8 mouse cellular contexts compared by ENCODE assay signal in genomic region chr9:122902717-122903535, GRCm38 (mm10). TPM values are rescaled to one million over a fixed set of nuclear protein-coding genes. Genes with fewer than 3 reads are reported as not detected.
A peak's percentile ranks its signal among the peaks of the same experiment; 100 is the strongest.
DNase-seq lines count a peak whose midpoint lies in the region; ATAC-seq and TF ChIP-seq lines count a peak whose summit lies in the region.

No protein-coding gene starts in this region.

- WGBS in forebrain, embryonic 15.5 days: 12% methylated on average over 32 of the region's 32 CpGs
- WGBS in heart, postnatal 0 days: 14% methylated on average over 32 of the region's 32 CpGs
- WGBS in liver, postnatal 0 days (ENCODE audit: insufficient replicate concordance): 20% methylated on average over 32 of the region's 32 CpGs
- WGBS in neural tube, embryonic 15.5 days: 13% methylated on average over 32 of the region's 32 CpGs

- ATAC-seq in forebrain, embryonic 15.5 days (replicated peaks): peak; percentile 97
- peak; percentile 94 for ATAC-seq in heart, postnatal 0 days (ENCODE audit: insufficient read depth, low read depth)
- ATAC-seq in liver, postnatal 0 days: peak; percentile 67
- ATAC-seq in neural tube, embryonic 15.5 days (ENCODE audit: low FRiP score): peak; percentile 95

- H3K27me3 ChIP-seq in ES-Bruce4 (ENCODE audit: control insufficient read depth, insufficient read depth, low read length, poor library complexity, severe bottlenecking): no peaks in the 10 kb centered on the region
- H3K27me3 ChIP-seq in forebrain, embryonic 15.5 days: no peaks in the 10 kb centered on the region
- no peaks in the 10 kb centered on the region for H3K27me3 ChIP-seq in heart, postnatal 0 days (ENCODE audit: control insufficient read depth, insufficient read depth, low read length)
- 0 out of 2 replicates have a peak, but pooled peaks cover 3% of the 10 kb centered on the region for H3K27me3 ChIP-seq in liver, postnatal 0 days (ENCODE audit: insufficient read depth, low read length)
- no peaks in the 10 kb centered on the region for H3K27me3 ChIP-seq in neural tube, embryonic 15.5 days (replicated peaks)

- 0 out of 2 replicates have a peak, but pooled peaks have one; percentile 39 for TF ChIP-seq EP300 in ES-Bruce4 (IDR thresholded peaks at IDR 0.05; ENCODE audit: insufficient read depth, low read depth, low read length)
- TF ChIP-seq EP300 in heart, postnatal 0 days (IDR thresholded peaks at IDR 0.05; ENCODE audit: low read depth): no peak
- no peak for TF ChIP-seq EP300 in liver, postnatal 0 days (IDR thresholded peaks at IDR 0.05; ENCODE audit: low read depth)

- peak overlapping the region; percentile 59 for H3K4me2 ChIP-seq in forebrain, embryonic 15.5 days (replicated peaks)
- H3K4me2 ChIP-seq in heart, postnatal 0 days (ENCODE audit: low read depth, low read length): peak overlapping the region; percentile 65
- peak overlapping the region; percentile 63 for H3K4me2 ChIP-seq in liver, postnatal 0 days (ENCODE audit: low read depth, low read length)
- peak overlapping the region; percentile 70 for H3K4me2 ChIP-seq in neural tube, embryonic 15.5 days

- DNase-seq in cerebellum, adult 18-20 months: peak; percentile 76 to 79
- DNase-seq in heart, postnatal 0 days (ENCODE audit: low spot score): peak; percentile 80
- peak; percentile 39 to 63 for DNase-seq in kidney, postnatal 36 days
- peak; percentile 43 for DNase-seq in liver, postnatal 0 days
- DNase-seq in yolk sac, embryonic 10.5 days (ENCODE audit: low spot score): peak; percentile 67

- H3K4me1 ChIP-seq in ES-Bruce4 (ENCODE audit: control insufficient read depth, insufficient read depth, low read length): no peaks in the 10 kb centered on the region
- 0 out of 2 replicates have a peak, but pooled peaks cover 4% of the 10 kb centered on the region for H3K4me1 ChIP-seq in forebrain, embryonic 15.5 days
- no peaks in the 10 kb centered on the region for H3K4me1 ChIP-seq in heart, postnatal 0 days (ENCODE audit: control insufficient read depth, insufficient read depth)
- H3K4me1 ChIP-seq in liver, postnatal 0 days (ENCODE audit: insufficient read depth): peaks cover 4% of the 10 kb centered on the region; the same call in 1 of the 2 replicates
- H3K4me1 ChIP-seq in neural tube, embryonic 15.5 days: peaks cover 14% of the 10 kb centered on the region

- H3K9ac ChIP-seq in ES-Bruce4 (ENCODE audit: low read depth, poor library complexity, severe bottlenecking): no peak overlapping the region
- H3K9ac ChIP-seq in forebrain, embryonic 15.5 days (replicated peaks): peak overlapping the region; percentile 71
- H3K9ac ChIP-seq in heart, postnatal 0 days (replicated peaks; ENCODE audit: low read depth, low read length): peak overlapping the region; percentile 54
- H3K9ac ChIP-seq in liver, postnatal 0 days (replicated peaks): 0 out of 2 replicates have a peak overlapping the region, but pooled peaks have one; percentile 34
- H3K9ac ChIP-seq in neural tube, embryonic 15.5 days (replicated peaks): peak overlapping the region; percentile 72

- H3K4me3 ChIP-seq in ES-Bruce4 (ENCODE audit: low read depth, low read length): peak overlapping the region; percentile 68
- H3K4me3 ChIP-seq in forebrain, embryonic 15.5 days: peak overlapping the region; percentile 49
- H3K4me3 ChIP-seq in heart, postnatal 0 days (ENCODE audit: low read depth, low read length): peak overlapping the region; percentile 54
- peak overlapping the region; percentile 37 for H3K4me3 ChIP-seq in liver, postnatal 0 days (ENCODE audit: low read depth, low read length)
- peak overlapping the region; percentile 53 for H3K4me3 ChIP-seq in neural tube, embryonic 15.5 days (replicated peaks)

- TF ChIP-seq POLR2A in ES-Bruce4 (IDR thresholded peaks at IDR 0.05; ENCODE audit: insufficient read depth, low read length): no peak

- no peak overlapping the region for H3K27ac ChIP-seq in ES-Bruce4 (ENCODE audit: insufficient read depth, low read length)
- H3K27ac ChIP-seq in forebrain, embryonic 15.5 days (replicated peaks): peak overlapping the region; percentile 35; the same call in 1 of the 2 replicates
- H3K27ac ChIP-seq in heart, postnatal 0 days (ENCODE audit: low read depth): no peak overlapping the region
- no peak overlapping the region for H3K27ac ChIP-seq in liver, postnatal 0 days (ENCODE audit: low read depth)
- H3K27ac ChIP-seq in neural tube, embryonic 15.5 days (replicated peaks): peak overlapping the region; percentile 60

- H3K36me3 ChIP-seq in ES-Bruce4 (ENCODE audit: control insufficient read depth, insufficient read depth, low read length, poor library complexity, severe bottlenecking): no peaks in the 10 kb centered on the region
- H3K36me3 ChIP-seq in forebrain, embryonic 15.5 days: peaks cover 8% of the 10 kb centered on the region; the same call in 1 of the 2 replicates
- H3K36me3 ChIP-seq in heart, postnatal 0 days (replicated peaks; ENCODE audit: control insufficient read depth, insufficient read depth, low read length): 0 out of 2 replicates have a peak, but pooled peaks cover 3% of the 10 kb centered on the region
- H3K36me3 ChIP-seq in liver, postnatal 0 days (replicated peaks; ENCODE audit: insufficient read depth, low read length): no peaks in the 10 kb centered on the region
- peaks cover 15% of the 10 kb centered on the region for H3K36me3 ChIP-seq in neural tube, embryonic 15.5 days

- TF ChIP-seq CTCF in ES-Bruce4 (IDR thresholded peaks at IDR 0.05; ENCODE audit: low read depth, low read length): no peak
- no peak for TF ChIP-seq CTCF in heart, postnatal 0 days (IDR thresholded peaks at IDR 0.05; ENCODE audit: low read depth)
- TF ChIP-seq CTCF in liver, postnatal 0 days (IDR thresholded peaks at IDR 0.05; ENCODE audit: low read depth): no peak

- no peaks in the 10 kb centered on the region for H3K9me3 ChIP-seq in ES-Bruce4 (replicated peaks; ENCODE audit: control insufficient read depth, insufficient read depth, low read length, poor library complexity, severe bottlenecking)
- H3K9me3 ChIP-seq in forebrain, embryonic 15.5 days: no peaks in the 10 kb centered on the region
- H3K9me3 ChIP-seq in heart, postnatal 0 days (replicated peaks; ENCODE audit: control insufficient read depth, low read length): no peaks in the 10 kb centered on the region
- no peaks in the 10 kb centered on the region for H3K9me3 ChIP-seq in liver, postnatal 0 days (ENCODE audit: low read length)
- no peaks in the 10 kb centered on the region for H3K9me3 ChIP-seq in neural tube, embryonic 15.5 days (replicated peaks)

RNA-seq across cellular contexts. Expression of gene Zkscan7, which starts 17.4 kb away (rescaled TPM):
- 3.1 and 3.6 TPM in 2 replicates for polyA plus RNA-seq in ES-Bruce4 (2011; ENCODE audit: insufficient read depth, insufficient read length, low read depth, missing spikeins)
- 4.1 and 4.6 TPM in 2 replicates for polyA plus RNA-seq in forebrain, embryonic 15.5 days (2015; fragmentation: Nextera tagmentation; extraction: Ambion mirVana)
- total RNA-seq in heart, postnatal 0 days (2014; rRNA removed; ENCODE audit: low replicate concordance): 3.9 and 5.4 TPM in 2 replicates
- 1.4 and 1.5 TPM in 2 replicates for polyA plus RNA-seq in heart, postnatal 0 days (2015; fragmentation: Nextera tagmentation; extraction: Ambion mirVana)
- polyA plus RNA-seq in liver, postnatal 0 days (2015; fragmentation: Nextera tagmentation; extraction: Ambion mirVana): 1.2 and 1.5 TPM in 2 replicates
- 3.5 TPM in 2 replicates for polyA plus RNA-seq in neural tube, embryonic 15.5 days (2015; fragmentation: Nextera tagmentation; extraction: Ambion mirVana)

RNA-seq across cellular contexts. Expression of gene Zfp105, which starts 19.9 kb away (rescaled TPM):
- polyA plus RNA-seq in ES-Bruce4 (2011; ENCODE audit: insufficient read depth, insufficient read length, low read depth, missing spikeins): 15.2 and 18.6 TPM in 2 replicates
- polyA plus RNA-seq in forebrain, embryonic 15.5 days (2015; fragmentation: Nextera tagmentation; extraction: Ambion mirVana): 22.5 and 23.7 TPM in 2 replicates
- 2.2 and 6.9 TPM in 2 replicates for total RNA-seq in heart, postnatal 0 days (2014; rRNA removed; ENCODE audit: low replicate concordance)
- 7.2 and 7.8 TPM in 2 replicates for polyA plus RNA-seq in heart, postnatal 0 days (2015; fragmentation: Nextera tagmentation; extraction: Ambion mirVana)
- polyA plus RNA-seq in liver, postnatal 0 days (2015; fragmentation: Nextera tagmentation; extraction: Ambion mirVana): 1.8 and 2.0 TPM in 2 replicates
- polyA plus RNA-seq in neural tube, embryonic 15.5 days (2015; fragmentation: Nextera tagmentation; extraction: Ambion mirVana): 15.4 and 16.6 TPM in 2 replicates

RNA-seq across cellular contexts. Expression of gene Zfp445, which starts 37.1 kb away (rescaled TPM):
- 92.4 and 107 TPM in 2 replicates for polyA plus RNA-seq in ES-Bruce4 (2011; ENCODE audit: insufficient read depth, insufficient read length, low read depth, missing spikeins)
- polyA plus RNA-seq in forebrain, embryonic 15.5 days (2015; fragmentation: Nextera tagmentation; extraction: Ambion mirVana): 103 and 115 TPM in 2 replicates
- total RNA-seq in heart, postnatal 0 days (2014; rRNA removed; ENCODE audit: low replicate concordance): 51.3 and 72.3 TPM in 2 replicates
- 19.0 and 24.6 TPM in 2 replicates for polyA plus RNA-seq in heart, postnatal 0 days (2015; fragmentation: Nextera tagmentation; extraction: Ambion mirVana)
- 8.5 and 9.4 TPM in 2 replicates for polyA plus RNA-seq in liver, postnatal 0 days (2015; fragmentation: Nextera tagmentation; extraction: Ambion mirVana)
- 90.1 and 96.7 TPM in 2 replicates for polyA plus RNA-seq in neural tube, embryonic 15.5 days (2015; fragmentation: Nextera tagmentation; extraction: Ambion mirVana)

RNA-seq across cellular contexts. Expression of gene 1110059G10Rik, which starts 47.9 kb away (rescaled TPM):
- polyA plus RNA-seq in ES-Bruce4 (2011; ENCODE audit: insufficient read depth, insufficient read length, low read depth, missing spikeins): 19.6 and 22.1 TPM in 2 replicates
- polyA plus RNA-seq in forebrain, embryonic 15.5 days (2015; fragmentation: Nextera tagmentation; extraction: Ambion mirVana): 31.4 and 33.5 TPM in 2 replicates
- total RNA-seq in heart, postnatal 0 days (2014; rRNA removed; ENCODE audit: low replicate concordance): 0.84 and 13.5 TPM in 2 replicates
- polyA plus RNA-seq in heart, postnatal 0 days (2015; fragmentation: Nextera tagmentation; extraction: Ambion mirVana): 27.1 and 31.1 TPM in 2 replicates
- 18.7 and 20.6 TPM in 2 replicates for polyA plus RNA-seq in liver, postnatal 0 days (2015; fragmentation: Nextera tagmentation; extraction: Ambion mirVana)
- polyA plus RNA-seq in neural tube, embryonic 15.5 days (2015; fragmentation: Nextera tagmentation; extraction: Ambion mirVana): 25.5 and 28.7 TPM in 2 replicates

RNA-seq across cellular contexts. Expression of gene Kif15, which starts 47.9 kb away (rescaled TPM):
- polyA plus RNA-seq in ES-Bruce4 (2011; ENCODE audit: insufficient read depth, insufficient read length, low read depth, missing spikeins): 192 and 204 TPM in 2 replicates
- 28.2 and 29.1 TPM in 2 replicates for polyA plus RNA-seq in forebrain, embryonic 15.5 days (2015; fragmentation: Nextera tagmentation; extraction: Ambion mirVana)
- total RNA-seq in heart, postnatal 0 days (2014; rRNA removed; ENCODE audit: low replicate concordance): 18.3 and 38.2 TPM in 2 replicates
- polyA plus RNA-seq in heart, postnatal 0 days (2015; fragmentation: Nextera tagmentation; extraction: Ambion mirVana): 5.3 and 6.1 TPM in 2 replicates
- polyA plus RNA-seq in liver, postnatal 0 days (2015; fragmentation: Nextera tagmentation; extraction: Ambion mirVana): 14.4 TPM in 2 replicates
- polyA plus RNA-seq in neural tube, embryonic 15.5 days (2015; fragmentation: Nextera tagmentation; extraction: Ambion mirVana): 9.0 and 19.7 TPM in 2 replicates

Comparison
In these comparisons a context has a peak if more than half of its experiments do, and no peak if none do; other contexts are left out.
1. H3K27ac ChIP-seq: peak in forebrain, embryonic 15.5 days (single experiment) and neural tube, embryonic 15.5 days (single experiment); none in ES-Bruce4 (single experiment), heart, postnatal 0 days (single experiment) and liver, postnatal 0 days (single experiment).
2. Peak in every context shown above with its lines, with median percentiles within 50 percentile points of each other: H3K4me3 ChIP-seq, DNase-seq, ATAC-seq and H3K4me2 ChIP-seq.